Mouse (Mus musculus): ENCODE data around the gene Fis1.
"Not testable (repeated sequence)": the region's sequence is repeated elsewhere in the genome, so short reads cannot be mapped to it uniquely, and the experiment has no call there.

The Fis1 gene

GRCm38 (mm10) chr5:136940845-136941560, 12.1 kb upstream of the Fis1 start:
- in situ Hi-C loops (cut with MboI, MseI) = no loop called here

- in situ Hi-C loops (cut with MboI, MseI) = no loop called here
Observed at GRCm38 (mm10) chr5:136942781-136943180, 10.3 kb upstream of the Fis1 start.

GRCm38 (mm10) chr5:136943382-136943781, 9.7 kb upstream of the Fis1 start:
- in situ Hi-C loops (cut with MboI, MseI) = no loop called here

GRCm38 (mm10) chr5:136945084-136945483, 8.0 kb upstream of the Fis1 start:
- in situ Hi-C loops (cut with MboI, MseI) = no loop called here

- in situ Hi-C loops (cut with MboI, MseI) = no loop called here
Observed at GRCm38 (mm10) chr5:136947874-136948273, 5.2 kb upstream of the Fis1 start.

GRCm38 (mm10) chr5:136949551-136950336, 3.3 kb upstream of the Fis1 start:
- in situ Hi-C loops (cut with MboI, MseI) = not testable (repeated sequence)

- in situ Hi-C loops (cut with MboI, MseI) = no loop called here
Observed at GRCm38 (mm10) chr5:136950521-136950920, 2.6 kb upstream of the Fis1 start.

GRCm38 (mm10) chr5:136952153-136952552, 922 bp upstream of the Fis1 start:
- in situ Hi-C loops (cut with MboI, MseI) = no loop called here

- in situ Hi-C loops (cut with MboI, MseI) = no loop called here
Observed at GRCm38 (mm10) chr5:136953440-136953951, 421 bp downstream of the Fis1 start.

- in situ Hi-C loops (cut with MboI, MseI) = no loop called here
Observed at GRCm38 (mm10) chr5:136955622-136956021, 2.5 kb downstream of the Fis1 start.

GRCm38 (mm10) chr5:136957250-136957649, 4.2 kb downstream of the Fis1 start:
- in situ Hi-C loops (cut with MboI, MseI) = no loop called here

- in situ Hi-C loops (cut with MboI, MseI) = no loop called here
Observed at GRCm38 (mm10) chr5:136958991-136959605, 6.0 kb downstream of the Fis1 start.

GRCm38 (mm10) chr5:136960053-136960452, 7.0 kb downstream of the Fis1 start:
- in situ Hi-C loops (cut with MboI, MseI) = no loop called here

GRCm38 (mm10) chr5:136961334-136961982, 8.4 kb downstream of the Fis1 start:
- in situ Hi-C loops (cut with MboI, MseI) = no loop called here

- in situ Hi-C loops (cut with MboI, MseI) = no loop called here
Observed at GRCm38 (mm10) chr5:136961983-136962461, 8.9 kb downstream of the Fis1 start.

- in situ Hi-C loops (cut with MboI, MseI) = no loop called here
Observed at GRCm38 (mm10) chr5:136962501-136962900, 9.4 kb downstream of the Fis1 start.

GRCm38 (mm10) chr5:136962966-136963540, 10.0 kb downstream of the Fis1 start:
- in situ Hi-C loops (cut with MboI, MseI) = no loop called here

- in situ Hi-C loops (cut with MboI, MseI) = no loop called here
Observed at GRCm38 (mm10) chr5:136965210-136965609, 12.1 kb downstream of the Fis1 start.

- in situ Hi-C loops (cut with MboI, MseI) = no loop called here
Observed at GRCm38 (mm10) chr5:136965686-136966085, 12.6 kb downstream of the Fis1 start.

- in situ Hi-C loops (cut with MboI, MseI) = no loop called here
Observed at GRCm38 (mm10) chr5:136966331-136966730, 13.3 kb downstream of the Fis1 start, which contains the start of gene Cldn15. TSS of gene Cldn15 (plus strand) at chr5:136966616.

GRCm38 (mm10) chr5:136966861-136967455, 13.9 kb downstream of the Fis1 start:
- in situ Hi-C loops (cut with MboI, MseI) = no loop called here
